Mouse (Mus musculus) liver, postnatal 0 days (tissue): ENCODE measurements around the gene Kcnj11.

Source experiments
- CTCF ChIP-seq: sonication (generic); IDR thresholded peaks from 2 replicates; pipeline ENCODE4 v1.5.1; 2016; ENCODE audit warnings: antibody characterized with exemption, low read depth
- EP300 ChIP-seq: IDR thresholded peaks from 2 replicates; pipeline ENCODE4 v1.6.1; 2016; ENCODE audit warnings: antibody characterized with exemption, low read depth, mild to moderate bottlenecking

- TF ChIP-seq CTCF (no peak), EP300 (no peak)
Observed at GRCm38 (mm10) chr7:46113435-46113834, 12.9 kb upstream of the Kcnj11 start.
